ENCODE assay signal across 15 mouse cellular contexts in genomic region chr12:14883136-14883535, GRCm38 (mm10).
"Had no signal": no experiment of that assay in that cellular context is flagged by ENCODE, and none has a peak within 500 bp of the region (broad histone marks: within the 10 kb centered on the region; RNA-seq: fewer than 3 reads in every experiment).

No protein-coding gene starts in this region.

- DNase-seq: cerebellum, adult 9-11 months; cerebellum, postnatal 10 days; cerebellum, postnatal 14 days; cerebellum, postnatal 25 days; cerebellum, postnatal 36 days; embryo, embryonic 11 days; forebrain, postnatal 0 days; gastrocnemius, adult 2 months; gastrocnemius, postnatal 10 days; gastrocnemius, postnatal 14 days; gastrocnemius, postnatal 25 days; gastrocnemius, postnatal 36 days; heart, adult 11 months; heart, adult 18-20 months; heart, adult 2 months had no signal
